Mouse (Mus musculus): ENCODE data around the gene Etl4. TPM values are rescaled to one million over a fixed set of nuclear protein-coding genes. Genes with fewer than 3 reads are reported as not detected.

Gene Etl4
- polyA plus RNA-seq, 1 experiment from 2014 or later = 12.7 TPM

- Histone ChIP-seq H3K27me3 (replicated peaks) (no peaks in the 10 kb centered on the region), H3K4me2 (replicated peaks) (no peak overlapping the region), H3K4me3 (no peak overlapping the region), H3K4me1 (no peaks in the 10 kb centered on the region), H3K9ac (no peak overlapping the region), H3K36me3 (no peaks in the 10 kb centered on the region), H3K27ac (no peak overlapping the region), H3K9me3 (no peaks in the 10 kb centered on the region)
- 87% methylated on average over 4 of the region's 4 CpGs for WGBS
- ATAC-seq (ENCODE audit: low FRiP score, low read depth) = no peak
These were observed 128.1 kb downstream of the Etl4 start for GRCm38 (mm10) chr2:20037671-20038070.

DNA sequence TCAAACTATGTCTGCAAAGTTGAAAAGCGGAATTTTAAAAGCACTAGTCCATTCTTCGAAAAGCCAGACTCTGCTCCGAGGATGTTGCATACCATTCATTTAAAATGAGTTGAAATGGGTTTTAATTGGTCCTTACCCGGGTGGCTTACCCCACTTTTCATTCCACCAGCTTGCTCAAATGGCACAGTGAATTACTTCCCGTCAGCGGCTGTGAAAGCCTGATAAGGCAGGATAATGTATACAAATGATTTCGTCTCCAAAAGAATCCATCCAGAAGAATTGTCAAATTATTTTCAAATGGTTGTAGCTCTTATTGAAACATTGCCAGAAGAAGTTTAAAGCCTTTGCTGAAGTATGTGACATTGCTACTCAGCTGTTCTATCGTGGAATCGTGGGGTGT is 162.8 kb downstream of the Etl4 start:
- ATAC-seq (ENCODE audit: low FRiP score, low read depth) = no peak
- H3K27me3 ChIP-seq (replicated peaks) = no peaks in the 10 kb centered on the region
- no peak overlapping the region for H3K9ac ChIP-seq
- H3K4me1 ChIP-seq = no peaks in the 10 kb centered on the region
- H3K27ac ChIP-seq = no peak overlapping the region
- H3K4me3 ChIP-seq = no peak overlapping the region
- H3K4me2 ChIP-seq (replicated peaks) = no peak overlapping the region
- H3K9me3 ChIP-seq = no peaks in the 10 kb centered on the region
- 67% methylated on average over 9 of the region's 9 CpGs for WGBS
- H3K36me3 ChIP-seq = no peaks in the 10 kb centered on the region

DNA sequence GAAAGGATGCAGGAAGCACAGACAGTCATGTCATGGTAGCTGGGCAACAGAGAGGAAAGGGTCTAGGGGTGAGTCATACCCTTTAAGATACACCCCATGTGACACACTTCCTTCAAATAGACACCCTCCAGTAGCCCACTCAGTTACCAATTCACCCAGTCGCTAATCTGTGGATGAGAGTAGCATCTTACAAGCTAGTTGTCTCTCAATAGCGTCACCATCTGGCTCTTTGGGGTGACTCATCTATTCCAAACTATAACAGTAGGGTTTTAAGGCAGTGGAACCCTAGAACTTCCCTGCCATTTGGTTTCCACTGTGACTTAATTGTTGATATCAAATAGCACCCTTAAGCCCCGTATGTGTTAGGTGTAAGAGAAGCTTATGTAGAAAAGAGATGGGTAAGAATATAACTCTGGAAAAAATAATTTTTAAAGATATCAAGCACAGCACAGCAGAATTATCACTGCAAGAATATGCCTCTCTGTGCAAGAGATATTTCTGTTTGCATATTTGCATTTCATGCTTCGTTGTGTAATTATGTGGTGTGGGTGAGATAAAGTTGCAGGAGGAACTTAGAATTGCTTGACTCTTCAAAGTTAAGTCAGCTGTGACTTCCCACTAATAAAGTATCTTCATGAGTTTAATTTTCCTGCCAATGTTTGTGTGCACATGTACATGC is 166.7 kb downstream of the Etl4 start:
- H3K27ac ChIP-seq = no peak overlapping the region
- H3K9me3 ChIP-seq = no peaks in the 10 kb centered on the region
- H3K36me3 ChIP-seq = no peaks in the 10 kb centered on the region
- WGBS = 87% methylated on average over 4 of the region's 4 CpGs
- H3K27me3 ChIP-seq (replicated peaks) = no peaks in the 10 kb centered on the region
- no peak overlapping the region for H3K4me2 ChIP-seq (replicated peaks)
- H3K9ac ChIP-seq = no peak overlapping the region
- no peak overlapping the region for H3K4me3 ChIP-seq
- H3K4me1 ChIP-seq = no peaks in the 10 kb centered on the region
- ATAC-seq (ENCODE audit: low FRiP score, low read depth) = no peak

GRCm38 (mm10) chr2:20084781-20085180 is 175.2 kb downstream of the Etl4 start:
- 82% methylated on average over 4 of the region's 4 CpGs for WGBS

GRCm38 (mm10) chr2:20105456-20105855 is 195.9 kb downstream of the Etl4 start:
- WGBS = 82% methylated on average over 1 of the region's 1 CpGs
- no peak overlapping the region for H3K4me3 ChIP-seq
- no peak overlapping the region for H3K4me2 ChIP-seq (replicated peaks)
- no peaks in the 10 kb centered on the region for H3K36me3 ChIP-seq
- H3K4me1 ChIP-seq = no peaks in the 10 kb centered on the region
- H3K27ac ChIP-seq = no peak overlapping the region
- no peak for ATAC-seq (ENCODE audit: low FRiP score, low read depth)
- H3K9me3 ChIP-seq = no peaks in the 10 kb centered on the region
- H3K27me3 ChIP-seq (replicated peaks) = no peaks in the 10 kb centered on the region
- H3K9ac ChIP-seq = no peak overlapping the region

More at GRCm38 (mm10) chr2:20084781-20085180, 175.2 kb downstream of the Etl4 start:
- H3K36me3 ChIP-seq = no peaks in the 10 kb centered on the region
- H3K27me3 ChIP-seq (replicated peaks) = no peaks in the 10 kb centered on the region
- H3K27ac ChIP-seq = no peak overlapping the region
- no peaks in the 10 kb centered on the region for H3K9me3 ChIP-seq
- H3K9ac ChIP-seq = no peak overlapping the region
- no peak overlapping the region for H3K4me2 ChIP-seq (replicated peaks)
- no peak overlapping the region for H3K4me3 ChIP-seq
- H3K4me1 ChIP-seq = no peaks in the 10 kb centered on the region
- ATAC-seq (ENCODE audit: low FRiP score, low read depth) = no peak

DNA sequence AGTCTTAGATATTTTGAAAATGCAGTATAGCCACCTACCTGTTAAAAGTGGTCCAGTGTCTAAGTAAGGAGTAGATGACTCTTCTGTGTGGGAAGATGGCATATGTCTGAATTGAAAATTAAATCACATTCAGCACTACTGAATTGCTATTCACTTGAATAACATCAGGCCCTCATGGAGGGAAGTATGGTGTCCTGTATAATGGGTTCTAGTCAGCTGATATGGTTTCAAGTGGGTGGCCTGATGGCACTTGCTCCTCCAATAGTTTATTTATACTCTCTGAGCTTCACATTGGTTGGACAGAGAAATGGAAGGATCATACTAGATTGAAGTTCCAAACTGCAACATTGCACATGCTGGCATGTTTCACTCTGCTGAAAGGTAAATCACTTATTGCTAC is 202.1 kb downstream of the Etl4 start:
- Histone ChIP-seq H3K4me2 (replicated peaks) (no peak overlapping the region), H3K27me3 (replicated peaks) (no peaks in the 10 kb centered on the region), H3K9ac (no peak overlapping the region), H3K4me3 (no peak overlapping the region), H3K27ac (no peak overlapping the region), H3K9me3 (no peaks in the 10 kb centered on the region), H3K4me1 (no peaks in the 10 kb centered on the region), H3K36me3 (no peaks in the 10 kb centered on the region)
- ATAC-seq (ENCODE audit: low FRiP score, low read depth) = no peak

- no peak overlapping the region for H3K9ac ChIP-seq
- no peak for ATAC-seq (ENCODE audit: low FRiP score, low read depth)
- no peaks in the 10 kb centered on the region for H3K4me1 ChIP-seq
These were observed 216.3 kb downstream of the Etl4 start for GRCm38 (mm10) chr2:20125914-20126313.

DNA sequence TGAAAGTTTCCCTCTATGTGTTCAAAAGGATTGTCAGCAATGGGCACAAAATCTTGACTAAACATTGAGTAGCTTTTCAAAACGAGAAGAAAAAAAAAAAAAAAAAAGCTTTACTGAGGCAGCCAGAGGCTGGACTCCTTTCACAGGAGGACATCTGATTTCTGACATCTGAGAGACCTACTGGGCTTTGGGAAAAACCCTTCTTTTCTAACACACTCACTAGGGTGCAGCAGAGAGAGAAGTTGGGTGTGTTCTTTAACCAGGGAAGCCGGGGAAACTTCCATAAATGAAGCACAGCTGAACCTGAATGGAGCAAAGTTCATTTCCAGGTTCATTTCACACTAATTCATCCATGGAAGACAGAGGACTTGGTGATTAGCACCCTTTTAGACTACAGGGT is 222.2 kb downstream of the Etl4 start:
- H3K27me3 ChIP-seq (replicated peaks) = no peaks in the 10 kb centered on the region
- no peaks in the 10 kb centered on the region for H3K36me3 ChIP-seq
- H3K4me3 ChIP-seq = no peak overlapping the region
- H3K27ac ChIP-seq = no peak overlapping the region
- H3K4me1 ChIP-seq = no peaks in the 10 kb centered on the region
- no peak for ATAC-seq (ENCODE audit: low FRiP score, low read depth)
- no peak overlapping the region for H3K9ac ChIP-seq
- no peak overlapping the region for H3K4me2 ChIP-seq (replicated peaks)
- 29% methylated on average over 2 of the region's 2 CpGs for WGBS
- no peaks in the 10 kb centered on the region for H3K9me3 ChIP-seq

More at GRCm38 (mm10) chr2:20125914-20126313, 216.3 kb downstream of the Etl4 start:
- Histone ChIP-seq H3K4me2 (replicated peaks) (no peak overlapping the region), H3K36me3 (no peaks in the 10 kb centered on the region), H3K27ac (no peak overlapping the region), H3K27me3 (replicated peaks) (no peaks in the 10 kb centered on the region), H3K9me3 (no peaks in the 10 kb centered on the region), H3K4me3 (no peak overlapping the region)

DNA sequence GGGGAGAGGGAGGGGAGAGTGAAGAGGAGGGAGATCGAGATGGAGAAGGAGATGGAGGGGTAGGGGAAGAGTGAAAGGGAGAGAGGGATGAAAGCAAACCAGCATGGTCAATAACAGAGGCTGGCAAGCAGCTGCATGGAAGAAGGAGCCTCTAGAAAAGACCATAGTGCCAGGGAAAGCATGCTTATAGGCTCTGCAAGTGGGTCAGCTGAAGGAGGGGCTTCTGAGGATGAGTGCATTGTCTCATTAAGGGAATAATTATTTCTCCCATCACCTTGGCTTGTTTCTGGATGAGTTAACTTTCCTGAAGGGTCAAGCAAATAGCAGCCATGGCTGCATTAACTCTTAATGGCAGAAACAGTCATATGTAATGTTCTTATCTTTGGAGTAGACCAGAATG is 228.8 kb downstream of the Etl4 start:
- WGBS = 63% methylated on average over 1 of the region's 1 CpGs
- ATAC-seq (ENCODE audit: low FRiP score, low read depth) = no peak
- H3K4me2 ChIP-seq (replicated peaks) = no peak overlapping the region

DNA sequence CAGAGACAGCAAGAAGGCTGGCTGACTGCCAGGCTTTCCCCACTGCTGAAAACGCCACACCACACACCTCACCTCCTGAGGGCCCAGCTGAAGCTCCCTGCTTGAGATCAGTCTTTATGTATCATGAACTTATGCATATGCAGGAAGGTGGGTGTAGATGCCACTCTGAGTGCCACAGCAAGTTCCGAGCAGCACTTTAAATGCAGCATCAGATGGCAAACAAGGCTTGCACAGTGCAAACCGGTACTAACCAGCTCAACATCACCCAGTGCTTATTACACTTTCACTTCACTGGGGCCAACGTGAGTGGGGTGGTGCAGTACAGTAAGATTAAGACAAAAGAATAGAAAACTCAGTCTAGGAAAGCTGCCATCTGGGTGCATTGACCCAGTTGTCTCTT is 235.8 kb downstream of the Etl4 start:
- 80% methylated on average over 4 of the region's 4 CpGs for WGBS
- Histone ChIP-seq H3K4me1 (no peaks in the 10 kb centered on the region), H3K4me3 (no peak overlapping the region), H3K4me2 (replicated peaks) (no peak overlapping the region), H3K36me3 (no peaks in the 10 kb centered on the region), H3K9ac (no peak overlapping the region), H3K9me3 (no peaks in the 10 kb centered on the region), H3K27me3 (replicated peaks) (no peaks in the 10 kb centered on the region), H3K27ac (no peak overlapping the region)
- no peak for ATAC-seq (ENCODE audit: low FRiP score, low read depth)

More for the DNA sequence above, 228.8 kb downstream of the Etl4 start:
- no peaks in the 10 kb centered on the region for H3K27me3 ChIP-seq (replicated peaks)
- no peak overlapping the region for H3K4me3 ChIP-seq
- no peak overlapping the region for H3K27ac ChIP-seq
- H3K9ac ChIP-seq = no peak overlapping the region
- no peaks in the 10 kb centered on the region for H3K4me1 ChIP-seq
- H3K9me3 ChIP-seq = no peaks in the 10 kb centered on the region
- H3K36me3 ChIP-seq = no peaks in the 10 kb centered on the region

- WGBS = 62% methylated on average over 1 of the region's 1 CpGs
- no peak for ATAC-seq (ENCODE audit: low FRiP score, low read depth)
- H3K27me3 ChIP-seq (replicated peaks) = no peaks in the 10 kb centered on the region
- no peak overlapping the region for H3K4me2 ChIP-seq (replicated peaks)
- no peak overlapping the region for H3K9ac ChIP-seq
- H3K9me3 ChIP-seq = no peaks in the 10 kb centered on the region
- H3K4me3 ChIP-seq = no peak overlapping the region
- no peaks in the 10 kb centered on the region for H3K36me3 ChIP-seq
- no peaks in the 10 kb centered on the region for H3K4me1 ChIP-seq
- H3K27ac ChIP-seq = no peak overlapping the region
These were observed 257.5 kb downstream of the Etl4 start for GRCm38 (mm10) chr2:20167073-20167472.

DNA sequence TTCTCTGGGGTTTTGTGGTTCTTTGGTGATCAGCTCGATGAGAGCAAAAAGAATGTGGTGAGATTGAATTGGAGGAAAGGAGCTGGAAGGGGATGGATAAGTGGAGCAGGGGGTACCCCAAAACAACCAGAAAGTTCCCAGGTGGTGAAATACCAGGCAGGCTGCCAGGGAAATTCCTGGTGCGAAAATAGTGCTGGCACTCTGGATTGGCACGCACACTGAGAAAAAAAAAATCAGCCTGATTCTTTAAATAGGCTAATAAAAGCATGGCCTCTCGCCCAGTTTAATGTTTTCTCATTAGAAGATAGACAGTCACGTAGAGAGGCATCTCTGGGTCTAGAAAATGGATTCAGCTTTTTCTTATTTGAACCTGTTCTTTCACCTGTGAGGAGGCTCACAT is 258.0 kb downstream of the Etl4 start:
- H3K4me3 ChIP-seq = no peak overlapping the region
- H3K4me1 ChIP-seq = no peaks in the 10 kb centered on the region
- 86% methylated on average over 5 of the region's 5 CpGs for WGBS
- H3K36me3 ChIP-seq = no peaks in the 10 kb centered on the region
- no peak overlapping the region for H3K27ac ChIP-seq
- H3K4me2 ChIP-seq (replicated peaks) = no peak overlapping the region
- H3K9ac ChIP-seq = no peak overlapping the region
- no peaks in the 10 kb centered on the region for H3K9me3 ChIP-seq
- no peak for ATAC-seq (ENCODE audit: low FRiP score, low read depth)
- H3K27me3 ChIP-seq (replicated peaks) = no peaks in the 10 kb centered on the region

DNA sequence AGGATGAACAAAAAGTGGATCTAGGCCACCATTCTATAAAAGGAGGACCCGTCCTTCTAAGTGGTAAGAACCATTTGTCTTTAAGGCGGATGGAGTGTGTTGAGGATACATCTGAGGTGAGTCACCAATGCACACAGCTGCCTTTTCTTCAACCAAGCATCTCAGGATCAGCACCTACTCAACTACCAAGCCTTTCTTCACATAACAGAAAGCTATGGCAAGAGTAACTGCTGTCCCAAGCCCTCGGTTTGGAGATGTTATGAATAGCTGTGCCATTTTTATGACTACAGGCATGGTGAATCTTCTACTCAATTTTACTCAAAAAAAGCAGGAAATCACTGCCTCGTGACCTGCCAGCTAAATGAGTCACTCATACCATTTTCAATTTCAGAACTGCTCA is 258.6 kb downstream of the Etl4 start:
- Histone ChIP-seq H3K27me3 (replicated peaks) (no peaks in the 10 kb centered on the region), H3K4me2 (replicated peaks) (no peak overlapping the region), H3K27ac (no peak overlapping the region), H3K9me3 (no peaks in the 10 kb centered on the region), H3K9ac (no peak overlapping the region), H3K4me1 (no peaks in the 10 kb centered on the region), H3K36me3 (no peaks in the 10 kb centered on the region), H3K4me3 (no peak overlapping the region)
- 86% methylated on average over 4 of the region's 4 CpGs for WGBS
- ATAC-seq (ENCODE audit: low FRiP score, low read depth) = no peak

Measured in neural tube, embryonic 12.5 days (tissue).